Mouse (Mus musculus): ENCODE measurements around the gene Csf3. TPM values are rescaled to one million over a fixed set of nuclear protein-coding genes. Genes with fewer than 3 reads are reported as not detected.

Csf3 gene
- total and polyA plus RNA-seq, 3 experiments = 0.18 TPM; not detected in 2

- H3K27ac ChIP-seq (ENCODE audit: control insufficient read depth, low read depth, low read length) = no peak overlapping the region
- H3K36me3 ChIP-seq (ENCODE audit: control insufficient read depth in 1 of 2, insufficient read depth in 2 of 2, low read length in 2 of 2) = peaks cover 0 to 21% of the 10 kb centered on the region in 2 experiments; a peak in 2 of 4 replicates
- no peaks in the 10 kb centered on the region for H3K27me3 ChIP-seq (ENCODE audit: control insufficient read depth in 1 of 2, insufficient read depth in 2 of 2, low read length in 2 of 2)
- no peak overlapping the region for H3K4me3 ChIP-seq (ENCODE audit: control insufficient read depth in 1 of 2, insufficient read depth in 1 of 2, low read depth in 2 of 2, low read length in 2 of 2)
- no peaks in the 10 kb centered on the region for H3K9me3 ChIP-seq (replicated peaks; ENCODE audit: insufficient read depth, low read length)
- H3K4me1 ChIP-seq (ENCODE audit: control insufficient read depth in 1 of 2, insufficient read depth in 2 of 2, low read length in 2 of 2) = no peaks in the 10 kb centered on the region
- no peak overlapping the region for H3K9ac ChIP-seq (ENCODE audit: control insufficient read depth, low read depth, low read length, poor library complexity, severe bottlenecking)
- H3K79me2 ChIP-seq (ENCODE audit: control insufficient read depth, insufficient read depth, low read length, poor library complexity) = no peaks in the 10 kb centered on the region
- DNase-seq (ENCODE audit: low read depth, low spot score) = no peak
- no peak for TF ChIP-seq USF2 (IDR thresholded peaks at IDR 0.05; ENCODE audit: borderline replicate concordance in 1 of 2, insufficient read depth in 1 of 2, low read depth in 1 of 2, low read length in 2 of 2)
- no peak for TF ChIP-seq GABPA (IDR thresholded peaks at IDR 0.05; ENCODE audit: low read depth, low read length)
- no peak for TF ChIP-seq ELF1 (IDR thresholded peaks at IDR 0.05; ENCODE audit: low read depth, low read length)
- TF ChIP-seq RAD21 (IDR thresholded peaks at IDR 0.05; ENCODE audit: low read depth, low read length) = no peak
- no peak for TF ChIP-seq TAL1 (IDR thresholded peaks at IDR 0.05; ENCODE audit: low read length)
- no peak for TF ChIP-seq UBTF (IDR thresholded peaks at IDR 0.05; ENCODE audit: borderline replicate concordance, insufficient read depth, low read depth, low read length)
- TF ChIP-seq TBP (IDR thresholded peaks at IDR 0.05; ENCODE audit: low read depth, low read length) = no peak
- TF ChIP-seq RCOR1 (IDR thresholded peaks at IDR 0.05; ENCODE audit: low read depth, low read length) = no peak
- no peak for TF ChIP-seq TCF12 (IDR thresholded peaks at IDR 0.05; ENCODE audit: low read depth, low read length)
- no peak for TF ChIP-seq HCFC1 (IDR thresholded peaks at IDR 0.05; ENCODE audit: low read depth, low read length)
- no peak for TF ChIP-seq MYC (IDR thresholded peaks at IDR 0.05; ENCODE audit: low read depth, low read length)
- TF ChIP-seq JUND (IDR thresholded peaks at IDR 0.05; ENCODE audit: low read depth, low read length) = no peak
These were observed 5.7 kb upstream of the Csf3 start for GRCm38 (mm10) chr11:98695408-98695807.

GRCm38 (mm10) chr11:98696454-98697216 lies 4.4 kb upstream of the Csf3 start:
- no peaks in the 10 kb centered on the region for H3K79me2 ChIP-seq (ENCODE audit: control insufficient read depth, insufficient read depth, low read length, poor library complexity)
- H3K4me1 ChIP-seq (ENCODE audit: control insufficient read depth in 1 of 2, insufficient read depth in 2 of 2, low read length in 2 of 2) = no peaks in the 10 kb centered on the region
- no peak overlapping the region for H3K27ac ChIP-seq (ENCODE audit: control insufficient read depth, low read depth, low read length)
- TF ChIP-seq KAT2A (conservative IDR thresholded peaks at IDR 0.05; ENCODE audit: low read depth, low read length) (no peak), POLR2A (IDR thresholded peaks at IDR 0.05; ENCODE audit: control insufficient read depth in 1 of 2, insufficient read depth in 1 of 2, low read depth in 1 of 2, low read length in 2 of 2, poor library complexity in 1 of 2) (peak in 1 of 2 experiments; percentile 37; a peak in 1 of 4 replicates), HCFC1 (IDR thresholded peaks at IDR 0.05; ENCODE audit: low read depth, low read length) (no peak), SMC3 (IDR thresholded peaks at IDR 0.05; ENCODE audit: low read depth, low read length) (no peak), POLR2AphosphoS2 (IDR thresholded peaks at IDR 0.05; ENCODE audit: low read length) (peak; percentile 91)
- DNase-seq (ENCODE audit: low read depth, low spot score) = no peak
- H3K4me3 ChIP-seq (ENCODE audit: control insufficient read depth in 1 of 2, insufficient read depth in 1 of 2, low read depth in 2 of 2, low read length in 2 of 2) = no peak overlapping the region
- peaks cover 0 to 8% of the 10 kb centered on the region in 2 experiments; a peak in 2 of 4 replicates for H3K36me3 ChIP-seq (ENCODE audit: control insufficient read depth in 1 of 2, insufficient read depth in 2 of 2, low read length in 2 of 2)
- no peaks in the 10 kb centered on the region for H3K9me3 ChIP-seq (replicated peaks; ENCODE audit: insufficient read depth, low read length)
- no peak overlapping the region for H3K9ac ChIP-seq (ENCODE audit: control insufficient read depth, low read depth, low read length, poor library complexity, severe bottlenecking)
- H3K27me3 ChIP-seq (ENCODE audit: control insufficient read depth in 1 of 2, insufficient read depth in 2 of 2, low read length in 2 of 2) = no peaks in the 10 kb centered on the region

Data from MEL (cell line).